Mouse (Mus musculus) left cerebral cortex, postnatal 36 days (tissue): ENCODE measurements at regions not wholly inside any gene's neighbourhood (a gene's known extent, or its start where the extent isn't known, plus 50 kb on each side); places are given as distances from the start of the nearest gene placed in this dataset.
"Not testable (repeated sequence)": the region's sequence is repeated elsewhere in the genome, so short reads cannot be mapped to it uniquely, and the experiment has no call there.

ENCODE experiments used
- DNase-seq, 2 experiments: peaks; one replicate each; pipeline ENCODE4 v3.0.0; 2021 to 2022; ENCODE audit warnings: low spot score in 2 of 2, mixed read lengths in 1 of 2
- intact Hi-C: fragments of 180-260 bp; cut with DNase I; formaldehyde crosslinking; loops from one replicate; pipeline ENCODE4 v1.15.1; 2025

- intact Hi-C loops, result no loop called here
- DNase-seq, result no peak
Observed at GRCm38 (mm10) chr16:30790551-30791001, 191.1 kb downstream of the Fam43a start.

GRCm38 (mm10) chr16:30791048-30791855 lies 191.7 kb downstream of the Fam43a start:
- no peak for DNase-seq
- intact Hi-C loops, result no loop called here

GRCm38 (mm10) chr16:30792738-30793377 lies 193.3 kb downstream of the Fam43a start:
- intact Hi-C loops, result no loop called here
- DNase-seq, result no peak

- intact Hi-C loops, result no loop called here
- no peak for DNase-seq
Observed at GRCm38 (mm10) chr16:30793378-30793753, 193.8 kb downstream of the Fam43a start.

GRCm38 (mm10) chr16:30793856-30794255 lies 194.3 kb downstream of the Fam43a start:
- intact Hi-C loops, result no loop called here
- no peak for DNase-seq

GRCm38 (mm10) chr16:30795501-30795904 lies 196.0 kb downstream of the Fam43a start:
- DNase-seq, result no peak
- intact Hi-C loops, result no loop called here

GRCm38 (mm10) chr16:30796103-30796502 lies 196.6 kb downstream of the Fam43a start:
- intact Hi-C loops, result no loop called here
- DNase-seq, result no peak

GRCm38 (mm10) chr16:30797006-30797405 lies 197.5 kb downstream of the Fam43a start:
- DNase-seq, result no peak
- intact Hi-C loops, result no loop called here

GRCm38 (mm10) chr16:30797973-30798471 lies 198.5 kb downstream of the Fam43a start:
- no peak for DNase-seq
- intact Hi-C loops, result no loop called here

GRCm38 (mm10) chr16:30798536-30798935 lies 199.0 kb downstream of the Fam43a start:
- no peak for DNase-seq

GRCm38 (mm10) chr16:30799699-30800483 lies 200.4 kb downstream of the Fam43a start:
- intact Hi-C loops, result no loop called here
- no peak for DNase-seq

More at GRCm38 (mm10) chr16:30798536-30798935, 199.0 kb downstream of the Fam43a start:
- intact Hi-C loops, result no loop called here

- DNase-seq, result no peak
- intact Hi-C loops, result no loop called here
Observed at GRCm38 (mm10) chr16:30804018-30804417, 204.5 kb downstream of the Fam43a start.

- DNase-seq, intact Hi-C loops: not testable (repeated sequence)
Observed at GRCm38 (mm10) chr16:30806206-30806605, 206.7 kb downstream of the Fam43a start.

GRCm38 (mm10) chr16:30818541-30819120 lies 219.1 kb downstream of the Fam43a start:
- intact Hi-C loops, result no loop called here
- DNase-seq, result no peak

- no peak for DNase-seq
- intact Hi-C loops, result no loop called here
Observed at GRCm38 (mm10) chr16:30819342-30819741, 219.8 kb downstream of the Fam43a start.

GRCm38 (mm10) chr16:30820234-30820633 lies 220.7 kb downstream of the Fam43a start:
- DNase-seq, result no peak
- intact Hi-C loops, result no loop called here

GRCm38 (mm10) chr16:30820761-30821160 lies 221.2 kb downstream of the Fam43a start:
- DNase-seq, result no peak
- intact Hi-C loops, result no loop called here

- no peak for DNase-seq
- intact Hi-C loops, result no loop called here
Observed at GRCm38 (mm10) chr16:30821191-30821910, 221.8 kb downstream of the Fam43a start.

- no peak for DNase-seq
Observed at GRCm38 (mm10) chr16:30821911-30822578, 222.5 kb downstream of the Fam43a start.

More at GRCm38 (mm10) chr16:30821911-30822578, 222.5 kb downstream of the Fam43a start:
- intact Hi-C loops, result no loop called here
